Mouse (Mus musculus): ENCODE results near the gene Zmiz1. TPM values are rescaled to one million over a fixed set of nuclear protein-coding genes. Genes with fewer than 3 reads are reported as not detected.

Gene Zmiz1
- polyA plus RNA-seq, 1 experiment from 2014 or later: 6.1 TPM

- no peaks in the 10 kb centered on the region for H3K27me3 ChIP-seq (ENCODE audit: control insufficient read depth, insufficient read depth, low read depth, low read length)
- H3K4me3 ChIP-seq (ENCODE audit: low read depth, low read length): no peak overlapping the region
- H3K9ac ChIP-seq (ENCODE audit: low read depth, low read length): no peak overlapping the region
- H3K9me3 ChIP-seq (replicated peaks; ENCODE audit: control insufficient read depth, low read length): no peaks in the 10 kb centered on the region
- peak; percentile 58 for ATAC-seq (ENCODE audit: low read depth)
- whole genome bisulfite sequencing (ENCODE audit: insufficient replicate concordance): 17% methylated on average over 7 of the region's 7 CpGs
- H3K27ac ChIP-seq (ENCODE audit: low read length): no peak overlapping the region
- H3K36me3 ChIP-seq (ENCODE audit: control insufficient read depth, insufficient read depth): no peaks in the 10 kb centered on the region
- H3K4me2 ChIP-seq (ENCODE audit: low read depth, low read length): no peak overlapping the region
- H3K4me1 ChIP-seq (ENCODE audit: control insufficient read depth, low read depth, low read length): peaks cover 17% of the 10 kb centered on the region
These were observed 35.1 kb upstream of the Zmiz1 start for GRCm38 (mm10) chr14:25423721-25424443.

GRCm38 (mm10) chr14:25438255-25438654, 20.7 kb upstream of the Zmiz1 start:
- no peak for ATAC-seq (ENCODE audit: low read depth)
- Histone ChIP-seq H3K4me1 (ENCODE audit: control insufficient read depth, low read depth, low read length) (no peaks in the 10 kb centered on the region), H3K36me3 (ENCODE audit: control insufficient read depth, insufficient read depth) (no peaks in the 10 kb centered on the region), H3K27ac (ENCODE audit: low read length) (no peak overlapping the region), H3K4me3 (ENCODE audit: low read depth, low read length) (no peak overlapping the region), H3K9me3 (replicated peaks; ENCODE audit: control insufficient read depth, low read length) (no peaks in the 10 kb centered on the region), H3K4me2 (ENCODE audit: low read depth, low read length) (no peak overlapping the region), H3K9ac (ENCODE audit: low read depth, low read length) (no peak overlapping the region), H3K27me3 (ENCODE audit: control insufficient read depth, insufficient read depth, low read depth, low read length) (no peaks in the 10 kb centered on the region)

- Histone ChIP-seq H3K27ac (ENCODE audit: low read length) (no peak overlapping the region), H3K4me2 (ENCODE audit: low read depth, low read length) (no peak overlapping the region), H3K36me3 (ENCODE audit: control insufficient read depth, insufficient read depth) (no peaks in the 10 kb centered on the region), H3K4me1 (ENCODE audit: control insufficient read depth, low read depth, low read length) (no peaks in the 10 kb centered on the region), H3K9me3 (replicated peaks; ENCODE audit: control insufficient read depth, low read length) (no peaks in the 10 kb centered on the region), H3K9ac (ENCODE audit: low read depth, low read length) (no peak overlapping the region), H3K4me3 (ENCODE audit: low read depth, low read length) (no peak overlapping the region), H3K27me3 (ENCODE audit: control insufficient read depth, insufficient read depth, low read depth, low read length) (no peaks in the 10 kb centered on the region)
- no peak for ATAC-seq (ENCODE audit: low read depth)
- WGBS (ENCODE audit: insufficient replicate concordance): 13% methylated on average over 1 of the region's 1 CpGs
These were observed 18.9 kb upstream of the Zmiz1 start for GRCm38 (mm10) chr14:25440116-25440515.

GRCm38 (mm10) chr14:25440777-25441176, 18.2 kb upstream of the Zmiz1 start:
- no peak for ATAC-seq (ENCODE audit: low read depth)
- Histone ChIP-seq H3K27ac (ENCODE audit: low read length) (no peak overlapping the region), H3K27me3 (ENCODE audit: control insufficient read depth, insufficient read depth, low read depth, low read length) (no peaks in the 10 kb centered on the region), H3K36me3 (ENCODE audit: control insufficient read depth, insufficient read depth) (no peaks in the 10 kb centered on the region), H3K9me3 (replicated peaks; ENCODE audit: control insufficient read depth, low read length) (no peaks in the 10 kb centered on the region), H3K4me3 (ENCODE audit: low read depth, low read length) (no peak overlapping the region), H3K4me2 (ENCODE audit: low read depth, low read length) (no peak overlapping the region), H3K9ac (ENCODE audit: low read depth, low read length) (no peak overlapping the region), H3K4me1 (ENCODE audit: control insufficient read depth, low read depth, low read length) (no peaks in the 10 kb centered on the region)
- WGBS (ENCODE audit: insufficient replicate concordance): 47% methylated on average over 3 of the region's 3 CpGs

- no peaks in the 10 kb centered on the region for H3K27me3 ChIP-seq (ENCODE audit: control insufficient read depth, insufficient read depth, low read depth, low read length)
- no peaks in the 10 kb centered on the region for H3K9me3 ChIP-seq (replicated peaks; ENCODE audit: control insufficient read depth, low read length)
- H3K4me1 ChIP-seq (ENCODE audit: control insufficient read depth, low read depth, low read length): no peaks in the 10 kb centered on the region
- H3K4me2 ChIP-seq (ENCODE audit: low read depth, low read length): no peak overlapping the region
- no peak for ATAC-seq (ENCODE audit: low read depth)
- WGBS (ENCODE audit: insufficient replicate concordance): 40% methylated on average over 5 of the region's 5 CpGs
- no peak overlapping the region for H3K4me3 ChIP-seq (ENCODE audit: low read depth, low read length)
- H3K9ac ChIP-seq (ENCODE audit: low read depth, low read length): no peak overlapping the region
- H3K36me3 ChIP-seq (ENCODE audit: control insufficient read depth, insufficient read depth): no peaks in the 10 kb centered on the region
- H3K27ac ChIP-seq (ENCODE audit: low read length): no peak overlapping the region
These were observed 17.5 kb upstream of the Zmiz1 start for GRCm38 (mm10) chr14:25441469-25441868.

- no peak overlapping the region for H3K27ac ChIP-seq (ENCODE audit: low read length)
- no peaks in the 10 kb centered on the region for H3K27me3 ChIP-seq (ENCODE audit: control insufficient read depth, insufficient read depth, low read depth, low read length)
- no peak overlapping the region for H3K4me2 ChIP-seq (ENCODE audit: low read depth, low read length)
- no peak overlapping the region for H3K9ac ChIP-seq (ENCODE audit: low read depth, low read length)
- no peak overlapping the region for H3K4me3 ChIP-seq (ENCODE audit: low read depth, low read length)
- H3K36me3 ChIP-seq (ENCODE audit: control insufficient read depth, insufficient read depth): no peaks in the 10 kb centered on the region
- ATAC-seq (ENCODE audit: low read depth): 0 out of 2 replicates have a peak, but pooled peaks have one; percentile 7
- H3K4me1 ChIP-seq (ENCODE audit: control insufficient read depth, low read depth, low read length): no peaks in the 10 kb centered on the region
- H3K9me3 ChIP-seq (replicated peaks; ENCODE audit: control insufficient read depth, low read length): no peaks in the 10 kb centered on the region
- 37% methylated on average over 2 of the region's 2 CpGs for WGBS (ENCODE audit: insufficient replicate concordance)
These were observed 16.3 kb upstream of the Zmiz1 start for GRCm38 (mm10) chr14:25442676-25443075.

DNA sequence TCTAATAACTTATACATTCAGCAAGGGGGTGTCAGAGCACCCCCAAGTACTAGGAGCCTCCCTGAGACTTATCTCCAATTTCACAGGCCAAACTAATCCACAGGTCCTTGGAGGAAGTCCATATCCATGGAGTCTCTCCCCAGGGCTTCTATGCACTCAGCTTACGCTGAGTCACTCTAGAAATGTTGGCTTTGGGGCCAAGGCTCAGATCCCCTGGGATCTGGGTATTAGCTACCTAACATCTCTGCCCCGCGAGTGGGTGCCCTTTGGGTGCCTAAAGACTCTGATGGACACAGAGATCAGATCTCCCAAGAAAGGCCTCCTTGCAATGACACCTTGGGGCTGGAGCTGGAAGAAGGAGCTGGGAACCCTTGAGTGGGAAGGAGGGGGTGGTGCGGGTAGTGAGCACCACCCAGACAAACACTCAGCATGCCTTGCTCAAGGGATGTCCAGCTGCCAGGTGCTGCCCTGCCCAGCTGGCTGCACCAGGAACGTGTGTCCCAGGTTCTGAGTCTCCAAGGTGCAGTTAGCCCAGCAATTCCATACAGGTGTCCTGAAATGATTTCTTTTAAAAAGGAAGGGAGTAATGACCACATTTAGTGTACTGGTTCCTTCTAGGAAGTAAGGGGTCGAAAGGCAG, 11.7 kb upstream of the Zmiz1 start:
- WGBS (ENCODE audit: insufficient replicate concordance): 60% methylated on average over 6 of the region's 6 CpGs
- Histone ChIP-seq H3K4me2 (ENCODE audit: low read depth, low read length) (no peak overlapping the region), H3K27ac (ENCODE audit: low read length) (no peak overlapping the region), H3K9ac (ENCODE audit: low read depth, low read length) (no peak overlapping the region), H3K9me3 (replicated peaks; ENCODE audit: control insufficient read depth, low read length) (no peaks in the 10 kb centered on the region), H3K4me3 (ENCODE audit: low read depth, low read length) (no peak overlapping the region), H3K36me3 (ENCODE audit: control insufficient read depth, insufficient read depth) (no peaks in the 10 kb centered on the region), H3K27me3 (ENCODE audit: control insufficient read depth, insufficient read depth, low read depth, low read length) (no peaks in the 10 kb centered on the region), H3K4me1 (ENCODE audit: control insufficient read depth, low read depth, low read length) (peaks cover 10% of the 10 kb centered on the region)
- no peak for ATAC-seq (ENCODE audit: low read depth)

DNA sequence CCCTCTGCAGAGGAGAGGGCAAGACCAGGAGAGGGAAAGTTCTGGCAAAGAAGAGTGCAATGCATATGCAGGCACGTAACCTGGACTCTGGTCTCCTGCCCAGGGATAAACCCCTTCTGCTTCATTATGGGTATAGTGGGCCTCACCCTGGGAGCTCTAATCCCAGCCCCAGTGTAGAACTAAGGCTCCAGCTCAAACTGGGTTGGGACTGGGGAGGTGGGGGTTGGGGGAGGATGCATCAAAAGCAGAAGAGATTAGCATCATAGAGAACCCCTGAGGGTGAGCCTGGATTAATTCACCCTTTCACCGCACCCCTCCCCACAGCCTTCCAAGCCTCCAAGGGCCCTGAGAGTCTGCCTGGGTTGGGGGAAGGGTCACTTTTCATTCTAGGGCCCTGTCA, 10.5 kb upstream of the Zmiz1 start:
- Histone ChIP-seq H3K4me3 (ENCODE audit: low read depth, low read length) (no peak overlapping the region), H3K4me1 (ENCODE audit: control insufficient read depth, low read depth, low read length) (peaks cover 17% of the 10 kb centered on the region), H3K27me3 (ENCODE audit: control insufficient read depth, insufficient read depth, low read depth, low read length) (no peaks in the 10 kb centered on the region), H3K4me2 (ENCODE audit: low read depth, low read length) (no peak overlapping the region), H3K9ac (ENCODE audit: low read depth, low read length) (no peak overlapping the region), H3K27ac (ENCODE audit: low read length) (no peak overlapping the region), H3K36me3 (ENCODE audit: control insufficient read depth, insufficient read depth) (no peaks in the 10 kb centered on the region), H3K9me3 (replicated peaks; ENCODE audit: control insufficient read depth, low read length) (no peaks in the 10 kb centered on the region)
- ATAC-seq (ENCODE audit: low read depth): no peak
- WGBS (ENCODE audit: insufficient replicate concordance): 73% methylated on average over 2 of the region's 2 CpGs

DNA sequence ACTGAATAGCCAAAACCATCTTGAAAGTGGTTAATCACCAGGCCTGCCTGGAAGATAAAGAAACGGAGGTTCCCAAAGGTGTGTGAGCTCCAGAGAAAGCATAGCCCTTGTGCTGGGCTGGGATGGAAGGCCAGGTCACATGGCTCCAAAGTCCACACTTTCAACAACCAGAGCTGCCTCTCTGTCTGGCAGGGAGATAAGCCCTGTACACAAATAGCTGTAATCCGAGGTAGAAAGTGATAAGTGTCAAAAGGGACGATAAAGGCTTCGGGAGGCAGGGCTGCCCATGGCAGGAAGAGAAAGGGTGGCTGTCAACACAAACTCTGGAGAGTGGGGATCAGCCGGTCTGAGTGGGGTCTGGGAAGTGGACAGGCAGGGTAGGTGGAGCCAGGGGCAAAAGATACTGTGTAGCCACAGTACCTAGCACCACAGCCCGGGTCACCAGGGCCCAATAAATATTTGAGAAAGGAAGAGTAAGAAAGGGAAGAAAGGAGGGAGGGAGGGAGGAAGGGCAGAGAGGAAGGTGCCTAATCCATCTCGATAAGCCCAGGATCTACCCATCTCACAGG, 7.8 kb upstream of the Zmiz1 start:
- WGBS (ENCODE audit: insufficient replicate concordance): 11% methylated on average over 7 of the region's 7 CpGs
- peak; percentile 70 for ATAC-seq (ENCODE audit: low read depth)
- Histone ChIP-seq H3K4me3 (ENCODE audit: low read depth, low read length) (no peak overlapping the region), H3K27ac (ENCODE audit: low read length) (peak overlapping the region; percentile 84), H3K9me3 (replicated peaks; ENCODE audit: control insufficient read depth, low read length) (no peaks in the 10 kb centered on the region), H3K27me3 (ENCODE audit: control insufficient read depth, insufficient read depth, low read depth, low read length) (peaks cover 5% of the 10 kb centered on the region), H3K9ac (ENCODE audit: low read depth, low read length) (no peak overlapping the region), H3K4me1 (ENCODE audit: control insufficient read depth, low read depth, low read length) (peaks cover 17% of the 10 kb centered on the region), H3K4me2 (ENCODE audit: low read depth, low read length) (peak overlapping the region; percentile 18; the same call in 1 of the 2 replicates), H3K36me3 (ENCODE audit: control insufficient read depth, insufficient read depth) (no peaks in the 10 kb centered on the region)

Measured in liver, embryonic 16.5 days (tissue).